Mouse (Mus musculus): ENCODE data around the gene Arid3a.

GRCm38 (mm10) chr10:79994397-79995115 is 67.7 kb downstream of the Arid3a start:
- no peak for TF ChIP-seq HCFC1 (IDR thresholded peaks at IDR 0.05; ENCODE audit: borderline replicate concordance, insufficient read depth, low read length)
- TF ChIP-seq MAFK (IDR thresholded peaks at IDR 0.05; ENCODE audit: insufficient read depth, low read depth, low read length) = no peak
- no peak for TF ChIP-seq ZC3H11A (IDR thresholded peaks at IDR 0.05; ENCODE audit: borderline replicate concordance, low read depth, low read length)
